Mouse (Mus musculus): ENCODE data around the gene Incenp. TPM values are rescaled to one million over a fixed set of nuclear protein-coding genes. Genes with fewer than 3 reads are reported as not detected.
"Not testable (repeated sequence)": the region's sequence is repeated elsewhere in the genome, so short reads cannot be mapped to it uniquely, and the experiment has no call there.

Gene Incenp
- polyA plus RNA-seq, 1 experiment = 65.9 TPM

DNA sequence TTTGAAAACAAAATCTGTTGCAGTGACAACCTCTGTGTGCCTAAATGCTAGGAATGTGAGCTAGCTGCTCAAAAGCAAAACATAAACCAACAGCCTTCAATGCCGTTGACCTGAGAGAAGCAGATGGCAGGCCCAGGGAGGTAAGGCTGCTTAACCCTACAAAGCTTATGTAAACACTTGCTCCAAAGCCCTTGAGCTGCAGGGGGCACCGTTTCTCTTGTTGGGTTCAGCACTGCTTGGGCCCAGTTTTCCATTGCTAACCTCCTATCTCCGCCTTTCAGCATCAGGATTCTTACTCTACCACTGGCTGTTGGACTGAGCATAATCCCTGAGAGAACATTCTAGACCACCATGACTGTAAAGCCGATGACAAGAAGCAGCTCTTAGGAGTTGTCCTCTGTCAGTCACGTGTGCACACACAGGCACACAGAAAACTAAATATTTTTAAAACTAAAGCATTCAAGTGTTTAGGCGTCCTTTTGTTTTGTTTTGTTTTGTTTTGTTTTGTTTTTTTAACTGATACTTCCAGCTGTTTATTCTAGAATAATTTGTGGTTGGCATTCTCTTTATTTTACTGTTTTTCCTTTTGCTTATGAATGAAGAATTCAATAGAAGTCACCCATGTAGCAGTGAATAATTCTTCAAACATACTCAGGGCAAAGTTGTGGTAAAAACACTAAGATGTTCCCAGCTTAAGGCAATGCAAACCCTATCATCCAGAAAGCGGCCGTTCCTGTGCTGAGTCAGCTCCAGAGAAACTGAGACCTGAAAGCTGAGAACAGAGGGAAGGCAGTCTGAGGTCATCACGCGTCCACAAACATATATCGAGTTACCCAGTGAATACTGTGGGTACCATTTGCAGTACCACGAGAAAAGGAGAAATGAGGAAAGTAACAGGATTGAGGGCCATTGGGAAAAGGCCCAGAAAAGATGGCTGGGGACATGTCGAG, 21.8 kb upstream of the Incenp start:
- TF ChIP-seq CTCF (IDR thresholded peaks at IDR 0.05; ENCODE audit: borderline replicate concordance, insufficient read depth, low read length) (peak; percentile 50), POLR2A (IDR thresholded peaks at IDR 0.05; ENCODE audit: low read depth, low read length) (no peak)
- Histone ChIP-seq H3K4me1 (ENCODE audit: control insufficient read depth, insufficient read depth, low read length) (no peaks in the 10 kb centered on the region; the same call in 1 of the 2 replicates), H3K27ac (ENCODE audit: insufficient read depth, low read length) (no peak overlapping the region), H3K4me3 (ENCODE audit: insufficient read depth, low read length) (no peak overlapping the region)

DNA sequence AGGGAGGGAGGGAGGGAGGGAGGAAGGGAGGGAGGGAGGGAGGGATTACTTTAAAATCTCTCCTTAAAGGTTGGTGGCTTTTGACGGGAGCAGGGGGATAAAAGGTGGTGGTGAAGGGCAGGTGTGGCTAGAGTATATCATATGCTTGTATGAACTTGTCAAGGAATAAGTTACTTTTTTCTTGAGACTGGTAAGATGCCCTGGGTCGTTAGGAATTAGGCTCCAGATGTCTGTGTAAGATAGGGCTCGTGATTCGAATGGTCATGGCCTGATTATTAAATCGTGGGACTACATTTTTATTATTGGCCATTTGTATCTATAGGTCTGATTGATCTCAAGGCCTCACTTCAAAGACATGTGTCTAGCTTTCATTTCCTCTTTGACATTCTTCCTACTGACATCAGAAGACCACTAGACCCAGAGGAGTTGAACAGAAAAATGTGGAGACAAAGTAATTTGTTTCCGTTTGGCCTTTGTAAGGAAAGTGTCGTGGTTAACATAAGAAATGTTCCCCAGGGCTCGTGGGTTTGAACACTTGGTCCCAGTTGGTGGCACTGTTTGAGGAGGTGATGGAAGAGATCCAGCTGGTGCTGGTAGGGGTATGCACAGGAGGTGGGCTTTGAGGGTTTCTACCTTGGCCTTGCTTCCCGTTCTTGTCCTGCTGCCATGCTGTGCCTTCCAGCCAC, 19.0 kb upstream of the Incenp start:
- TF ChIP-seq POLR2A (IDR thresholded peaks at IDR 0.05; ENCODE audit: low read depth, low read length) = no peak
- no peak for TF ChIP-seq CTCF (IDR thresholded peaks at IDR 0.05; ENCODE audit: borderline replicate concordance, insufficient read depth, low read length)
- Histone ChIP-seq H3K4me1 (ENCODE audit: control insufficient read depth, insufficient read depth, low read length) (no peaks in the 10 kb centered on the region; the same call in 1 of the 2 replicates), H3K27ac (ENCODE audit: insufficient read depth, low read length) (no peak overlapping the region), H3K4me3 (ENCODE audit: insufficient read depth, low read length) (no peak overlapping the region)

DNA sequence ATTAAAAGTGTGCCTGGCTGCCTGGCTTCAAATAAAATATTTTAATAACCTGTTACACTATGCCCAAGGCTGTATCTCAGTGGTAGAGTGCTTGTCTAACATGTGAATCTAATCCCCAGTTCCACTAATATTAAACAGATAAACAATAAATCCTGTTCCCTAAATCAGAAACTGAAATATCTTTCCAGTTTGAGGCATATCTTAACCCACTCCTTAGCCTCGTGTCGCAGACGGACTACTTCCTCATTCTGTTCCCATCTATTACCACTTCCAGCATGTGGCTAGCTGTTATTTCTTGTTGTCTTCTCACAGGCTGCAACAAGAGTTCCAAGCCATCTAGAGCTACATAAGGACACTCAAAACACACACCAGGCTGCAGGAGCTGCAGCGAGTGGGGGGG, 18.4 kb upstream of the Incenp start:
- no peak overlapping the region for H3K4me3 ChIP-seq (ENCODE audit: insufficient read depth, low read length)
- TF ChIP-seq CTCF (IDR thresholded peaks at IDR 0.05; ENCODE audit: borderline replicate concordance, insufficient read depth, low read length) = no peak
- no peaks in the 10 kb centered on the region; the same call in 1 of the 2 replicates for H3K4me1 ChIP-seq (ENCODE audit: control insufficient read depth, insufficient read depth, low read length)
- no peak overlapping the region for H3K27ac ChIP-seq (ENCODE audit: insufficient read depth, low read length)

DNA sequence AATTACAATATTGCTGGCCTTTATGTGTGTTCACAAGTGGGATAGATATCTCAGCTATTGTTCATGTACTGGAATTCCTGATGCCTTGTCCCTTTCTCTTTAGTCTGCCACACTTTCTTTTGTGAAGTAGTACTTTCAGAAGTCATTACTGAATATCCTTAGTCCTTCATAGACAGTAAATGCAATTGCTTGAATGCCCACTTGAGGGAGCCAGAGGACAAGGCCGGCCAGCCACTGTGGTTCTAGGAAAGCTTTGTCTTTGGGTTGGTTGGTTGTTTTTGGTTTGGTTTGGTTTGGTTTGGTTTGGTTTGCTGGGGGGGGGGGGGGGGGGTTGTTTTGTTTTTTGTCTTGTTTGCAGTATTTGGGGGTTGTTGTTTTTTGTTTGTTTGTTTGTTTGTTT, 16.6 kb upstream of the Incenp start:
- no peak for TF ChIP-seq POLR2A (IDR thresholded peaks at IDR 0.05; ENCODE audit: low read depth, low read length)
- TF ChIP-seq CTCF (IDR thresholded peaks at IDR 0.05; ENCODE audit: borderline replicate concordance, insufficient read depth, low read length) = peak; percentile 84
- Histone ChIP-seq H3K27ac (ENCODE audit: insufficient read depth, low read length) (no peak overlapping the region), H3K4me1 (ENCODE audit: control insufficient read depth, insufficient read depth, low read length) (no peaks in the 10 kb centered on the region; the same call in 1 of the 2 replicates), H3K4me3 (ENCODE audit: insufficient read depth, low read length) (no peak overlapping the region)

DNA sequence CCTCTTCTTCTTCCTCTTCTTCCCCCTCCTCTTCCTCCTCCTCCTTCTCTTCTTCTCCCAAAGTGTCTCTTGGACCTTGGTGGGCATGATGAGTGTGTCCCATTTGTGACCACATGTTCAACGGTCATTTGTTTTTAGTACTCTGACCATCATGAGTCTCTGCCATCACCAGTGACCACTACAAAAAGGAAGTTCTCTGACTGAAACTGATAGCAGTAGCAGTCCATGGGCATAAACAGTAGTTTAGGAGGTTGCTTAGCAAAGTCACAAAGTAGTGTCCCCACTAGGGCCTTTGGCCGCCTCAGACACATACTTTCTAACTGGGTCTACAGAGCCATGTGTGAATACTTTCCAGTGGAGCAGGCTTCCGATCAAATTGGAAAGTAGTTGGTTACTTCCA, 15.0 kb upstream of the Incenp start:
- Histone ChIP-seq H3K4me3 (ENCODE audit: insufficient read depth, low read length) (no peak overlapping the region), H3K27ac (ENCODE audit: insufficient read depth, low read length) (no peak overlapping the region), H3K4me1 (ENCODE audit: control insufficient read depth, insufficient read depth, low read length) (no peaks in the 10 kb centered on the region)
- TF ChIP-seq CTCF (IDR thresholded peaks at IDR 0.05; ENCODE audit: borderline replicate concordance, insufficient read depth, low read length) (no peak), POLR2A (IDR thresholded peaks at IDR 0.05; ENCODE audit: low read depth, low read length) (no peak)

DNA sequence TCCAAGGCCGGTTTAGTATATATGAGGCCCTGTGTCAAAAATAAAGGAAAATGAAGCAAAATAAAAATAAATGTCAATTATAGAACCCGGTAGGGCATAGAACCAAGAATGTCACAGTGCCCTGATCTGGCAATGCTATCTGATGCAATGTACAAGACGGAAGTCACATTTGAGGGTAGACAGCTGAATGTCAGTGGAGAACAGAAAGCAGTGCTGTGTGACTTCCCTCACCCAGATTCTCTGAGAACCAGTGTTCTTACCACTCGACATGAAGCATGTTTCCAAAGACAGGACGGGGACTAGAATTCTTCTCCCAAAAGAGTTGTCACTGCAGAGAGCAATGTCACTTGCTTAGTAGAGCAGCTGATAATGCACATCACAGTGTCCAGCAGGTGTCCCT, 14.4 kb upstream of the Incenp start:
- no peak for TF ChIP-seq POLR2A (IDR thresholded peaks at IDR 0.05; ENCODE audit: low read depth, low read length)
- TF ChIP-seq CTCF (IDR thresholded peaks at IDR 0.05; ENCODE audit: borderline replicate concordance, insufficient read depth, low read length) = no peak
- no peaks in the 10 kb centered on the region for H3K4me1 ChIP-seq (ENCODE audit: control insufficient read depth, insufficient read depth, low read length)
- H3K4me3 ChIP-seq (ENCODE audit: insufficient read depth, low read length) = no peak overlapping the region
- H3K27ac ChIP-seq (ENCODE audit: insufficient read depth, low read length) = no peak overlapping the region

DNA sequence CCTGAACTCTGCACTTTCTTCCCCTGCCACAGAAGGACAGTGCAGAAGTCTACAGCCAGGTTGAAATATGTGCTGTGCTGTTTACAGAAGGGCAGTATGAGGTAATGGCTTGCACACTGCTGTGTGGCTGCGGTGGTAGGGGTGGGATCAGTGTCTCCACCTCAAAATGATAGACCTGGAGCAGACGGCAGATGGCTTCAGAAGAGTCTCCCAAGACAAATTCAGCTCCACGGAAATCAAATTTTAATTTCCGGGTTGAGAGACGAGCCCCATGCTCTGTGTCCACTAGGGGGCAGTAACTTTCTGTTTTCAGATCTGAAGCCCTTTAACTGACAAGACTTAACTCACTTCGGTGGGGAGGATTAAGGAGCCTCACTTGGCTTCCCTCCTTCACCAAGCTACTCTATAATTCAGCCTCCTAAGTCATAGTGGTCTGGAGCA, 12.0 kb upstream of the Incenp start:
- TF ChIP-seq CTCF (IDR thresholded peaks at IDR 0.05; ENCODE audit: borderline replicate concordance, insufficient read depth, low read length) = no peak
- TF ChIP-seq POLR2A (IDR thresholded peaks at IDR 0.05; ENCODE audit: low read depth, low read length) = no peak
- Histone ChIP-seq H3K4me1 (ENCODE audit: control insufficient read depth, insufficient read depth, low read length) (no peaks in the 10 kb centered on the region), H3K27ac (ENCODE audit: insufficient read depth, low read length) (no peak overlapping the region), H3K4me3 (ENCODE audit: insufficient read depth, low read length) (no peak overlapping the region)

DNA sequence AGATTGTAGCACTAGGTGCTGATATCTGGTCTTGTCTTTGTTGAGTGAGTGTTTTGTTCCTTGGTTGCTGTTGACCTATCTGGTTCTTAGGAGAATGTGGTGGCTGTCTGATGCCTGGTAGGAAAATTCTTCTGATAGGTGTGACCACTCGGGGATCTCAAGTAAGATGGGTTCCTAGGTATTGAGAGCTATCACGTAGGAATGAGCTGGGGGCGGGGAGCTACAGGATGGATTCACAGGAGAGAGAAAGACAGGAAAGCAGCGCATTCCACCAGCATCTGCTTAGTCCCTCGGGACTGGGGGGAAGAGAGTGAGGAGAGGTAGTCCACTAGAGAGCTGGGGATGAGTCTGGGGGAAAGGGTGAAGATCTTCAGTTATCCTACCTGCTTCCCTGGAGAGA, 10.0 kb upstream of the Incenp start:
- H3K4me3 ChIP-seq (ENCODE audit: insufficient read depth, low read length) = no peak overlapping the region
- no peak for TF ChIP-seq CTCF (IDR thresholded peaks at IDR 0.05; ENCODE audit: borderline replicate concordance, insufficient read depth, low read length)
- no peak for TF ChIP-seq POLR2A (IDR thresholded peaks at IDR 0.05; ENCODE audit: low read depth, low read length)
- no peak overlapping the region for H3K27ac ChIP-seq (ENCODE audit: insufficient read depth, low read length)
- no peaks in the 10 kb centered on the region for H3K4me1 ChIP-seq (ENCODE audit: control insufficient read depth, insufficient read depth, low read length)

DNA sequence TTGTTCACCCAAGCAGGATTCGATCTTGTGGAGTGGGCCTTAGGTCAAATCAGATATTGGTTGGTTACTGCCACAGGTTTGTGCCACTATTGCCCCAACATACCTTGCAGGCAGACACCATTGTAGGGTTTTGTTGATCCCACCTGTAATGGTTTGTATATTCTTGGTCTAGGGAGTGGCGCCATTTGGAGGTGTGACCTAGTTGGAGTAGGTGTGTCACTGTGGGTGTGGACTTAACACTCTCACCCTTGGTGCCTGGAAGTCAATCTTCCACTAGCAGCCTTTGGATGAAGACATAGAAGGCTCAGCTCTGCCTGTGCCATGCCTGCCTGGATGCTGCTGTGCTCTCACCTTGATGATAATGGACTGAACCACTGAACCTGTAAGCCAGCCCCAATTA, 1.3 kb upstream of the Incenp start:
- not testable (repeated sequence) for H3K4me3 ChIP-seq (ENCODE audit: insufficient read depth, low read length); H3K4me1 ChIP-seq (ENCODE audit: control insufficient read depth, insufficient read depth, low read length); H3K27ac ChIP-seq (ENCODE audit: insufficient read depth, low read length)

DNA sequence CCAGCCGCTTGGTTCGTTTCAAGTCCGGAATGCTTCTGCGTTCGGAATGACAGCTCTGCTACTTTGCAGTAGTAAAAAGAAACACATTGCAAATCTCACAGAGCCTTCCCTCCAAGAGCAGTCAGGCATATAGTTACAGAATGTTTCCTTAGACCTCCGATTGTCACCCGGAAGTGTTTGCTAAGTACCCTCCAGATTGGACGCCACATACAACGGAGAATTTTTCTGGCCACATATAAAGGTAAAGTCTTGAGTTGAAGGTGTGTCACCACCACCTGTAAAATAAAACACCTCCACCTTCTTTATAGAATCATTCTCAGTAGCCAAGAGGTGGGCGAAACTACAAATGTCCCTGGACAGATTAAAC, 412 bp upstream of the Incenp start:
- Histone ChIP-seq H3K4me3 (ENCODE audit: insufficient read depth, low read length) (peak overlapping the region; percentile 50), H3K27ac (ENCODE audit: insufficient read depth, low read length) (peak overlapping the region; percentile 76), H3K4me1 (ENCODE audit: control insufficient read depth, insufficient read depth, low read length) (peaks cover 10% of the 10 kb centered on the region)
- TF ChIP-seq POLR2A (IDR thresholded peaks at IDR 0.05; ENCODE audit: low read depth, low read length) = no peak
- no peak for TF ChIP-seq CTCF (IDR thresholded peaks at IDR 0.05; ENCODE audit: borderline replicate concordance, insufficient read depth, low read length)

Data from embryonic fibroblast, embryonic 13.5 days (primary cell).